Mouse (Mus musculus) midbrain, embryonic 11.5 days (tissue): Measurements from ENCODE around the gene Cd151. TPM values are rescaled to one million over a fixed set of nuclear protein-coding genes. Genes with fewer than 3 reads are reported as not detected.
A peak's percentile ranks its signal among the peaks of the same experiment; 100 is the strongest.

Experiments used
- ATAC-seq: fragments of 200-750 bp; cut with Nextera tagmentation; 2 replicates; pipeline ENCODE4 v1.8.0; 2017; ENCODE audit warnings: moderate TSS enrichment, moderate library complexity; ENCODE audit not compliant: low FRiP score
- DNase-seq: peaks from one replicate; pipeline ENCODE4 v3.0.0; 2015; ENCODE audit warnings: low spot score; ENCODE audit errors: missing footprints
- H3K27ac ChIP-seq: fragments of 300-500 bp; sonication (generic); 2 replicates; pipeline ENCODE4 v1.5.1; 2014; ENCODE audit warnings: low read depth, low read length
- H3K27me3 ChIP-seq: fragments of 300-500 bp; sonication (generic); 2 replicates; pipeline ENCODE4 v1.6.1; 2014; ENCODE audit warnings: mild to moderate bottlenecking, low read length, moderate library complexity, mixed read lengths; ENCODE audit not compliant: control insufficient read depth, insufficient read depth
- H3K36me3 ChIP-seq: fragments of 300-500 bp; sonication (generic); 2 replicates; pipeline ENCODE4 v1.6.1; 2014; ENCODE audit warnings: mild to moderate bottlenecking, low read length, moderate library complexity, mixed read lengths; ENCODE audit not compliant: control insufficient read depth, insufficient read depth
- H3K4me1 ChIP-seq: fragments of 300-500 bp; sonication (generic); 2 replicates; pipeline ENCODE4 v1.6.1; 2014; ENCODE audit warnings: low read length; ENCODE audit not compliant: control insufficient read depth, insufficient read depth
- H3K4me2 ChIP-seq: fragments of 300-500 bp; sonication (generic); 2 replicates; pipeline ENCODE4 v1.6.1; 2014; ENCODE audit warnings: mild to moderate bottlenecking, moderate library complexity
- H3K4me3 ChIP-seq: fragments of 300-500 bp; sonication (generic); 2 replicates; pipeline ENCODE4 v1.5.1; 2014; ENCODE audit warnings: low read depth, low read length
- H3K9ac ChIP-seq: fragments of 300-500 bp; sonication (generic); 2 replicates; pipeline ENCODE4 v1.6.1; 2014; ENCODE audit warnings: low read length
- H3K9me3 ChIP-seq: fragments of 300-500 bp; sonication (generic); 2 replicates; pipeline ENCODE4 v1.6.1; 2016; ENCODE audit warnings: low read length; ENCODE audit not compliant: control insufficient read depth
- WGBS: fragments of 180-500 bp; shearing (Covaris S2); extraction: QIAGEN DNeasy Blood & Tissue Kit; methylation state at CpG from one replicate; pipeline ENCODE4 v1.1.7; 2014; 5-methylcytosine and 5-hydroxymethylcytosine counted together
- polyA plus RNA-seq: library from polyadenylated mRNA; unstranded; fragments of >200 nt; fragmentation: Nextera tagmentation; extraction: Ambion mirVana; gene quantifications from 2 replicates; pipeline ENCODE4 v1.2.1, GENCODE M21; 2014

Cd151 gene
- polyA plus RNA-seq, 1 experiment from 2014 or later = 36.6 TPM

- Histone ChIP-seq H3K4me3 (peak overlapping the region; percentile 41), H3K4me1 (peaks cover 30% of the 10 kb centered on the region), H3K9ac (peak overlapping the region; percentile 70), H3K4me2 (peak overlapping the region; percentile 77), H3K36me3 (peaks cover 2% of the 10 kb centered on the region; the same call in 1 of the 2 replicates), H3K27me3 (no peaks in the 10 kb centered on the region), H3K27ac (peak overlapping the region; percentile 33), H3K9me3 (no peaks in the 10 kb centered on the region)
- peak; percentile 33 for ATAC-seq
- 4% methylated on average over 17 of the region's 17 CpGs for WGBS
- DNase-seq = peak; percentile 90
Observed at GRCm38 (mm10) chr7:141435129-141435855, 31.9 kb upstream of the Cd151 start.

DNA sequence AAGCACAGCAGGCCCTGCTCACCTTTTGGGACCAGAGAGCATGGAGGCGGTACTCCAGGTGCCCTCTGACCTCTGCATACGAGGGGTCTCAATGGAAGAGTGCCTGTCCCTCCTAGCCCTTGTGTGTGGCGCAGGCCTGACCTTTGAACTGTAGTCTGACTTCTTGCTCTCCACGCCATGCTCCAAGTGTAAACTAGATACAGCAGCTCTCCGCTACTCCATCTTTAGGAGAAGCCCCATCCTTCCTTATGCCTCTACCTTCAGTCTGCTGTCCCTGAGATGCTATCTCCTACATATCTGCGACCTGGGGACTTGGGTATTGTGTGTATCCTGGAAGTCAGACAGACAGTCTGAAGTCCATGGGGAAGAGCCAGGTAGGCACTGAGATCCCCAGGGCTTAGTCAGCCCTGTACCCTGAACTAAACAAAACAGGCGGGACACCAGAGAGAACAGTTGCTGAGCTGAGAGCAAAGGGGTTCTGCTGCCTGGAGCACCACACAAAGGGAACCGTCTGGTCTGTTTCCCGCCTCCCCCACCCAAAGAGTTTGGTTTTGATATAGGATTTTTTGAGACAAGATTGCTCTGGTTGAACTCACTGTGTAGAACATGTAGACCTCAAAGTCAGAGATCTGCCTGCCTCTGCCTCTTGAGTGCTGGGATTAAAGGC lies 31.2 kb upstream of the Cd151 start:
- 71% methylated on average over 9 of the region's 9 CpGs for WGBS
- no peak overlapping the region for H3K4me2 ChIP-seq
- H3K4me3 ChIP-seq = no peak overlapping the region
- H3K27me3 ChIP-seq = no peaks in the 10 kb centered on the region
- no peaks in the 10 kb centered on the region for H3K9me3 ChIP-seq
- H3K4me1 ChIP-seq = peaks cover 30% of the 10 kb centered on the region
- H3K9ac ChIP-seq = no peak overlapping the region
- no peak overlapping the region for H3K27ac ChIP-seq
- DNase-seq = peak; percentile 69
- peaks cover 2% of the 10 kb centered on the region; the same call in 1 of the 2 replicates for H3K36me3 ChIP-seq
- ATAC-seq = no peak

DNA sequence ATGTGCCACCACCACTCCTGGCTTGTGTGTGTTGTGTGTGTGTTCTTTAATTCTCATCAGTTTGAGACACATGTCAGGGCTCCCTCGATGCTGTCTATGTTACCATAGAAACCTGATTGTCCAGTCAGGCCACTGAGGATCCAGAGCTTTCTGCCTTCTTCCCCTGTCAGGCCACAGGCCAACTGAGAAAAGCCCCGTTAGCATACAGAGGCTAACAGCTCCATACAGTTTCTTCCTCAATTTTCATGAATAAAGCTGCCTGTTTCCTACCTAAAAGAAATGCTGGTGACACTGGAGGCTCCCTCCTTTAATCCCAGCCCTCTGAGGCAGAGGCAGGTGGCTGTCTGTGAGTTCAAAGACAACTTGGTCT lies 30.7 kb upstream of the Cd151 start:
- no peak overlapping the region for H3K27ac ChIP-seq
- H3K27me3 ChIP-seq = no peaks in the 10 kb centered on the region
- H3K4me1 ChIP-seq = peaks cover 30% of the 10 kb centered on the region
- peaks cover 2% of the 10 kb centered on the region; the same call in 1 of the 2 replicates for H3K36me3 ChIP-seq
- no peaks in the 10 kb centered on the region for H3K9me3 ChIP-seq
- H3K4me3 ChIP-seq = peak overlapping the region; percentile 60
- peak overlapping the region; percentile 87 for H3K4me2 ChIP-seq
- ATAC-seq = no peak
- peak overlapping the region; percentile 81 for H3K9ac ChIP-seq
- 44% methylated on average over 2 of the region's 2 CpGs for WGBS
- DNase-seq = no peak

- peak within 1 kb of the TSS; percentile 81 for H3K9ac ChIP-seq
- peak within 1 kb of the TSS; percentile 87 for H3K4me2 ChIP-seq
- H3K4me3 ChIP-seq = peak within 1 kb of the TSS; percentile 60
- H3K27ac ChIP-seq = no peak within 1 kb of the TSS; the same call in 1 of the 2 replicates
- DNase-seq (peak; percentile 99), ATAC-seq (peak; percentile 83)
- H3K36me3 ChIP-seq = peaks cover 2% of the 10 kb centered on the region; the same call in 1 of the 2 replicates
- no peaks in the 10 kb centered on the region for H3K9me3 ChIP-seq
- H3K27me3 ChIP-seq = no peaks in the 10 kb centered on the region
- 6% methylated on average over 53 of the region's 53 CpGs for WGBS
- peaks cover 30% of the 10 kb centered on the region for H3K4me1 ChIP-seq
Observed at GRCm38 (mm10) chr7:141437178-141438120, 29.7 kb upstream of the Cd151 start, which contains the start of gene Slc25a22. Slc25a22 (minus strand) TSS chr7:141437892.

- Histone ChIP-seq H3K27ac (no peak overlapping the region), H3K4me1 (peaks cover 39% of the 10 kb centered on the region), H3K9ac (no peak overlapping the region), H3K9me3 (no peaks in the 10 kb centered on the region), H3K4me3 (no peak overlapping the region), H3K4me2 (no peak overlapping the region), H3K27me3 (no peaks in the 10 kb centered on the region), H3K36me3 (0 out of 2 replicates have a peak, but pooled peaks cover 2% of the 10 kb centered on the region)
- no peak for ATAC-seq
- WGBS = 91% methylated on average over 12 of the region's 12 CpGs
- DNase-seq = peak; percentile 64
Observed at GRCm38 (mm10) chr7:141438201-141438968, 28.8 kb upstream of the Cd151 start.

DNA sequence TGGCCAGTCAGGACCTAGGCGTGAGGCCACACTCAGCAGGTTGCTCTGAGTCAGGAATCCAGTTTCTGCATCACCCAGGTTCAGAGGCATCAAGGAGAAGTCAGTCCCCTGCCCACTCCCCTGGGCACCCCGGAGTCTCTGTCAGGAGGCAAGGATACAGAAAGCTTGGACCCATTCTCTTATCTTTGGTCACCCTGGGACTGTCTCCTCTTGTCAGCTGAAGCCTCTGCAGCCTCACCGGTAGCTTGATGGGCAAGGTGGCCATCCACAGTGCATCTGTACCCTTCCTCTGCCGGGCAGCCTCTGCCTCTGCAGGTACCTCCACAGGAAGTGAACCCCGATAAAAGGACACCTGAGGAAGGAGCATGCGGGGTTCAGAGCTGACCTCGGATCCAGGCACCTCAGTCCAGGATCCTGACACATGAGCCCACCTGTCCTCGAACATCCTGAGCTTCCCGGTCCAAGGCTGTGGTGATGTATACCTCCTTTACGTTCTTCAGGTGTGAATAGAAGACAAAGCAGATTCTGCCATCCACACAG lies 28.0 kb upstream of the Cd151 start:
- 97% methylated on average over 10 of the region's 10 CpGs for WGBS
- no peak overlapping the region for H3K9ac ChIP-seq
- H3K4me2 ChIP-seq = no peak overlapping the region
- ATAC-seq = no peak
- DNase-seq = no peak
- no peak overlapping the region for H3K27ac ChIP-seq
- no peak overlapping the region for H3K4me3 ChIP-seq
- no peaks in the 10 kb centered on the region for H3K9me3 ChIP-seq
- no peaks in the 10 kb centered on the region for H3K27me3 ChIP-seq
- peaks cover 34% of the 10 kb centered on the region for H3K4me1 ChIP-seq
- H3K36me3 ChIP-seq = 0 out of 2 replicates have a peak, but pooled peaks cover 2% of the 10 kb centered on the region

DNA sequence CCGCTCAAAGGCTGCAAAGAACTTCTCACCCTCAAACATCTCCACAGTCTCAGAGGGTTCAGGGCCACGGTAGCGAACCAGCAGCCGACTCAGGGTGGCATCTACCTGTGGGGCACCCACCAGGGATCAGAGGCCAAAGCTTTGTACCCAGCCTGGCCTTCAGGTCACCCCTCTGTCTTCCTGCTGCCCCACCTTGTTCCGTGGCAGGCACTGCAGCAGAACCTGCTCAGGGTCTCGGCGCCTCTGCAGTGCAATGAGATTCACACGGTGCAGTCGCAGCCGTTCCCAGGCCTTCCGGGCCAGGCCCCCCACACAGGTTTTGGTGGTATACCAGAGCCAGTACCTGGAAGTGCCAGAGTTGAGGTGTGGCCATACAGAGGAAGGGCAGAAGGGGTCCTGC lies 27.4 kb upstream of the Cd151 start:
- no peak overlapping the region for H3K27ac ChIP-seq
- WGBS = 93% methylated on average over 11 of the region's 11 CpGs
- no peak overlapping the region for H3K9ac ChIP-seq
- ATAC-seq = no peak
- no peak overlapping the region for H3K4me2 ChIP-seq
- H3K4me1 ChIP-seq = peaks cover 30% of the 10 kb centered on the region
- no peaks in the 10 kb centered on the region for H3K27me3 ChIP-seq
- no peaks in the 10 kb centered on the region for H3K9me3 ChIP-seq
- 0 out of 2 replicates have a peak, but pooled peaks cover 2% of the 10 kb centered on the region for H3K36me3 ChIP-seq
- no peak overlapping the region for H3K4me3 ChIP-seq
- peak; percentile 35 for DNase-seq

- WGBS = 34% methylated on average over 6 of the region's 6 CpGs
- H3K4me1 ChIP-seq = peaks cover 24% of the 10 kb centered on the region
- 0 out of 2 replicates have a peak, but pooled peaks cover 2% of the 10 kb centered on the region for H3K36me3 ChIP-seq
Observed at GRCm38 (mm10) chr7:141440613-141441012, 26.6 kb upstream of the Cd151 start.

More at GRCm38 (mm10) chr7:141440613-141441012, 26.6 kb upstream of the Cd151 start:
- DNase-seq = peak; percentile 90
- no peak overlapping the region for H3K27ac ChIP-seq
- no peaks in the 10 kb centered on the region for H3K9me3 ChIP-seq
- no peak overlapping the region for H3K4me2 ChIP-seq
- H3K9ac ChIP-seq = no peak overlapping the region
- H3K27me3 ChIP-seq = no peaks in the 10 kb centered on the region
- no peak overlapping the region for H3K4me3 ChIP-seq
- no peak for ATAC-seq
